Mouse (Mus musculus): ENCODE measurements around the gene Gm20219. TPM values are rescaled to one million over a fixed set of nuclear protein-coding genes. Genes with fewer than 3 reads are reported as not detected.

Gm20219 gene
- polyA plus RNA-seq, 1 experiment, result 2.6 TPM

DNA sequence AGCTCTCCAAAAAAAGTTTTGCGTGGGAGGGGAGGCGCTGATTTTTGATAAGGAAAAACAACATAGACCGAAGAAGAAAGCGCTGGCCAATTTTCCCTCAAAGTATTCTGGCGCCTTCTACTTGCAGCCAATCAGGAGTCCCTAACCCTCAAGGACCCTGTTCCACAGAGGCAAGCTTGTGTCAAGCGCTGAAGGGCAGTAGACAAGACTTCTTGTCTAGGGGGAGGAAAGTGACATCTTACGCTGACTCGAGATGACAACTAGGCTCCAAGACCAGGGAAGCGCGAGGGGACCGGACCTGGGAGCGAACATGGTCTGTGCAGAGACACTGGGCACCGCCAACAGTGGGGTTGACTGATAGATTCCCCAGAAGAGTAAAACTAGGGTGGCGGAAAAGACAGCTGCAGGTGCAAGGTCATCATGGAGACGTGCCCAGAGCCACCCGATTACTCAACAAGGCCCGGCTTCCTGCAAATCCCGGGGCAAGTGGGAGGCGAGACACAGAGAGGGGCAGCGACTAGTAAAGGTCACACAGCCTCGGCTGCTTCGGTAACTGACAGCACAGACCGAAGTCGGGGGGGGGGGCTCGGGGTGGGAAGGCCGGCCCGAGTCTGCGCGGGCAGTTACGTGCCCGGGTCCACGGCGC lies 29.5 kb upstream of the Gm20219 start:
- Histone ChIP-seq H3K9me3 (no peaks in the 10 kb centered on the region), H3K36me3 (replicated peaks; ENCODE audit: low read length) (peaks cover 74% of the 10 kb centered on the region), H3K4me1 (peaks cover 74% of the 10 kb centered on the region), H3K27me3 (replicated peaks) (no peaks in the 10 kb centered on the region), H3K4me3 (replicated peaks) (peak overlapping the region; percentile 99)
- TF ChIP-seq FLI1 (IDR thresholded peaks at IDR 0.05; ENCODE audit: low read length), result no peak
- no peak for TF ChIP-seq GATA1 (IDR thresholded peaks at IDR 0.05; ENCODE audit: borderline replicate concordance, low read length)

DNA sequence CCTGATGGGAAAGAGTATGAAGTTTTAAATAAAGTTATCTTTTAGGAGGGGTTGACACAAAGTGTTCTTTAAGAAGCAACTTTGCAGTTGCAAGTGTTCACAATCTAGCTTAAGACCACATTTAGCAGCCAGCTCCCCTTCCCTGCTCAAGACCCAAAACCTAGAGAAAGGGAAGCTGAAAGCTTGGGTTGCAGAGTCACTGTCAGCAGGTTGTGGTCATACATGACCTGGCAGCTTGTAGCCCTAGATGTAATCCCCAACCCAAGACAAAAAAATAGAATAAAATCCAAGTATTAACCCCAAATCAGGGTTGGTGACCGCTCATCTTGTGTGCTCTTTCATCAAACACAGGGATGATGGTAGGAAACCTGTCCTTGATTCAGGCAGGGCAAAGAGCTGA lies 28.9 kb upstream of the Gm20219 start:
- H3K4me3 ChIP-seq (replicated peaks), result peak overlapping the region; percentile 99
- no peaks in the 10 kb centered on the region for H3K27me3 ChIP-seq (replicated peaks)
- no peaks in the 10 kb centered on the region for H3K9me3 ChIP-seq
- H3K36me3 ChIP-seq (replicated peaks; ENCODE audit: low read length), result peaks cover 74% of the 10 kb centered on the region
- TF ChIP-seq GATA1 (IDR thresholded peaks at IDR 0.05; ENCODE audit: borderline replicate concordance, low read length) (no peak), FLI1 (IDR thresholded peaks at IDR 0.05; ENCODE audit: low read length) (no peak)
- peaks cover 72% of the 10 kb centered on the region for H3K4me1 ChIP-seq

DNA sequence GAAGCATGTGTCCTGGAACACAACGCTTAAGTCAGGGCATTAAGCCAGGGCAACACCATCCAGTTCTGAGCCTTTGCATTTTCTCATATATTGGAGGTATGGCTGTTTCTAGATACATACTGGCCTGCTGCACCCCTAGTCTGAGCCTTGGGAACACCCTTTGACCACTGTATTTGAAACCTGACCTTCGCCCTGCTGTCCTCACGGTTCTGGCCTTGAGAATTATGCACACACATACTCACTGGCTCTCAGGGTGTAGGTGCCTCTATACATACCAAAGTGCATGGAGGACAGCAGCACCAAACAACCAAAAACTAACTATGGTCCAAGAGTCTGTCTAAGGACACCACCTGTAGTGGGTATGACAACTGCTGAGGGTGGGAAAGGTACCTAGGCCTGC lies 18.8 kb upstream of the Gm20219 start:
- H3K36me3 ChIP-seq (replicated peaks; ENCODE audit: low read length), result peaks cover 96% of the 10 kb centered on the region
- H3K4me1 ChIP-seq, result peaks cover 60% of the 10 kb centered on the region
- TF ChIP-seq FLI1 (IDR thresholded peaks at IDR 0.05; ENCODE audit: low read length), result no peak
- TF ChIP-seq GATA1 (IDR thresholded peaks at IDR 0.05; ENCODE audit: borderline replicate concordance, low read length), result no peak
- no peak overlapping the region for H3K4me3 ChIP-seq (replicated peaks)
- no peaks in the 10 kb centered on the region for H3K9me3 ChIP-seq
- H3K27me3 ChIP-seq (replicated peaks), result no peaks in the 10 kb centered on the region

DNA sequence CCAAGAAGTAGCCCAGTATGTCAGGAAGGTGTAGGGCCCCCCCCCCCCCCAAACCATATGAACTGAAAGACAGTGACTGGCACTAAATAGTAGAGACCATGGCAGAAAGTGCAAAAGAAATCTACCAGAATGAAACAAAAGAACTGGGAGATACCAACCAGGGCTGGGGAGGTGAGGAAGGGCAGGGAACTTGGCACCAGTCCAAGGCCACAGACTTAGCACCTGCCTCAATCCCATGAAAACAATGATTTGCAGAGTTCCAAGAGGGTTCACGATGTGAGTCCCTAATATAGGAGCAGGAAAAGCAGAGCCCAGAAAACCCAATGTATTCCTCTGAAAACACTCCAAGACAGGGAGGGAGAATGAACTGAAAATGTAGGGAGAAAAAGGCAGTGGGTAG lies 18.0 kb upstream of the Gm20219 start:
- Histone ChIP-seq H3K36me3 (replicated peaks; ENCODE audit: low read length) (peaks cover 96% of the 10 kb centered on the region), H3K4me1 (peaks cover 60% of the 10 kb centered on the region), H3K9me3 (no peaks in the 10 kb centered on the region), H3K27me3 (replicated peaks) (no peaks in the 10 kb centered on the region), H3K4me3 (replicated peaks) (no peak overlapping the region)
- TF ChIP-seq GATA1 (IDR thresholded peaks at IDR 0.05; ENCODE audit: borderline replicate concordance, low read length) (no peak), FLI1 (IDR thresholded peaks at IDR 0.05; ENCODE audit: low read length) (no peak)

DNA sequence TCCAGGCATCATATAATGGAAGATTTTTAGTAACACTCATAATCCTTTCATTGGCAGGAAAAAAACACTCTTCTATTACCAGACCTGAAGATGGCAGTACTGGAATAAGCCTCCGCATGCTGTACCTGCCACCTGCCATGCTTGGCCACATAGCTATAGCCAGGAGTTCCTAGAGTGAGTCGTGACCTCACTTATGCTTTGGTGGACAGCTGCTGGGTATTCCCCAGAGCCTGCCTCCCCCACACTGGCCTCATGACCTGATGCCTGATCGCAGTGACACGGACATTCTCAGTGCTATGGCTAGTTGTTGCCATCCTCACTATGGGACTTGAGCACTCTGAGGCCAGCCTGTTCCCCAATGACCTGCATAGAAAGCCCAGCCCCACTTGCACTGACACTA lies 16.1 kb upstream of the Gm20219 start:
- Histone ChIP-seq H3K36me3 (replicated peaks; ENCODE audit: low read length) (peaks cover 99% of the 10 kb centered on the region), H3K27me3 (replicated peaks) (no peaks in the 10 kb centered on the region), H3K9me3 (no peaks in the 10 kb centered on the region), H3K4me1 (peaks cover 65% of the 10 kb centered on the region), H3K4me3 (replicated peaks) (no peak overlapping the region)
- TF ChIP-seq GATA1 (IDR thresholded peaks at IDR 0.05; ENCODE audit: borderline replicate concordance, low read length) (no peak), FLI1 (IDR thresholded peaks at IDR 0.05; ENCODE audit: low read length) (no peak)

DNA sequence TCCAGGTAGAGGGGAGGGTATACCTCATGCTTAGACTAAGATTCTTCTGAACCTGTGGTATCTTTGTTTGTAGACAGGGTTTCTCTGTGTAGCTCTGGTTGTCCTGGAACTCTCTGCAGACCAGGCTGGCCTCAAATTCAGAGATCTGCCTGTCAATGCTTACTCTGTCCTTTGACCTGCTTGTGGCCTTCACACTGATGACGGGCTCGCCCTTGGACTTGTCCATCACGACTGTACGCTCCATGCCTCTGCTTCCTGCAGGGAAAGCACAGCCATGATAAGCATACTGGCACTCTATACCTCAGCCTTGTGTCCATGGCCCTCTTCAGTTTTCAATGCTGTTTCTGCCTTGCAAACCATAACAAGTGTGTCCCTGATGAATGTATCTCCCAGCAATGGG lies 13.2 kb upstream of the Gm20219 start:
- peaks cover 100% of the 10 kb centered on the region for H3K36me3 ChIP-seq (replicated peaks; ENCODE audit: low read length)

DNA sequence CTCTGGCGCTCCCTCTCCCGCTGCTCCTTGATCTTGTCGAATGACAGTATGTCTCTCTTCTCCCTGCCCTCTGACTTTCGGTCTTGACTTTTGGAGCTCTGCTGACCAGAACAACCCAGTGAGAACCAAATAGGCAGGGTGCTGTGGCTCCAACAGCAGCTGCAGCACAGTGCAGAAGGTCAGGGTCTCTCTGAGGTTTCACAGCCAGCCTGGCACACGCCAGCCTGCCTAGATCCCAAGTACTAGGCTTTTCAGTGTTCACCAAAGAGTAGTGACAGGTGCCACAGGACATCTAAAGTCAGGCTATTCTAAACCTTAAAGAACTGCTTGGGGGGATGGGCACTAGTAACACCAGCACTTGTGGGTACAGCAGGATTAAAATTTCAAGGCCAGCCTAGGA lies 12.7 kb upstream of the Gm20219 start:
- Histone ChIP-seq H3K36me3 (replicated peaks; ENCODE audit: low read length) (peaks cover 100% of the 10 kb centered on the region), H3K27me3 (replicated peaks) (no peaks in the 10 kb centered on the region), H3K9me3 (no peaks in the 10 kb centered on the region), H3K4me1 (peaks cover 68% of the 10 kb centered on the region), H3K4me3 (replicated peaks) (no peak overlapping the region)
- TF ChIP-seq FLI1 (IDR thresholded peaks at IDR 0.05; ENCODE audit: low read length) (no peak), GATA1 (IDR thresholded peaks at IDR 0.05; ENCODE audit: borderline replicate concordance, low read length) (no peak)

More for the DNA sequence above, 13.2 kb upstream of the Gm20219 start:
- H3K27me3 ChIP-seq (replicated peaks), result no peaks in the 10 kb centered on the region
- H3K4me1 ChIP-seq, result peaks cover 64% of the 10 kb centered on the region
- H3K4me3 ChIP-seq (replicated peaks), result no peak overlapping the region
- H3K9me3 ChIP-seq, result no peaks in the 10 kb centered on the region
- no peak for TF ChIP-seq GATA1 (IDR thresholded peaks at IDR 0.05; ENCODE audit: borderline replicate concordance, low read length)

DNA sequence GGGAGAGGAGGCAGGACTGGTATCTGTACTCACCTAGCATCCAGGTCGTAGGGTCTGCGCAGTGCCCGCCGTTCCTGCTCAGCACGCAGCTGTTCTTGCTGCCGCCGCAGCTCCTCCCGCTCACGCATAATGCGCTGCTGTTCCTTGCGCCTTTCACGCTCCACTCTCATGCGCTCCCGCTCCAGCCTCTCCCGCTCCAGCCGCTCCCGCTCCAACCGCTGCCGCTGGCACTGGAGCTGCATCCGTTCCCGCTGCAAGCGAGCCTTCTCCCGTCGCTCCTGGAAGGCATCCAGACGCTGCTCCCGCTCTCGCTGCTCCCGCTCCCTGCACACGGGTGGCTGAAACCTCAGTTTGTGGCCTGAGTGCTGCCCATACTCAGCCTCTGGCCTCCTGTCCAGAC lies 12.1 kb upstream of the Gm20219 start:
- Histone ChIP-seq H3K4me1 (peaks cover 66% of the 10 kb centered on the region), H3K9me3 (no peaks in the 10 kb centered on the region), H3K4me3 (replicated peaks) (no peak overlapping the region), H3K27me3 (replicated peaks) (no peaks in the 10 kb centered on the region), H3K36me3 (replicated peaks; ENCODE audit: low read length) (peaks cover 100% of the 10 kb centered on the region)
- TF ChIP-seq GATA1 (IDR thresholded peaks at IDR 0.05; ENCODE audit: borderline replicate concordance, low read length), result no peak
- TF ChIP-seq FLI1 (IDR thresholded peaks at IDR 0.05; ENCODE audit: low read length), result no peak

DNA sequence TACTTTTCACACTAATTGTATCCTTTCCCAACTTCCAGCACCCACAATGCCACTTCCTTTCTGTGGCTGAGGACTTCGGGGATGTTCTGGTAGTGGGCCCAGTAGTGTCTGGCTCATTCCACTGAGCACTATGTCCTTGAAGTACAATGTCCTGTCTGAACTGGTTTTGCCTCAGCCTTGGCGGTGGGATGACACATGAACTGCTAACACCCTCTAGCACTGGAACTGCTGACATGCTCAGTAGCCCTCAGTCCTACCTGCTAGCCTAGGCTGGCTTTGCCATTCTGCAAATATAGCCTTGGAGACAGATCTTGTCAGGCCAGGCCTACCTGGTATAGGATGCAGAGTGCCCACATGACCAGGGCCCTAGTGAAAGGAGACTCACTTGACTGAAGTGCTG lies 7.7 kb upstream of the Gm20219 start:
- Histone ChIP-seq H3K27me3 (replicated peaks) (no peaks in the 10 kb centered on the region), H3K4me1 (peaks cover 41% of the 10 kb centered on the region), H3K36me3 (replicated peaks; ENCODE audit: low read length) (peaks cover 76% of the 10 kb centered on the region), H3K9me3 (no peaks in the 10 kb centered on the region), H3K4me3 (replicated peaks) (no peak overlapping the region)
- no peak for TF ChIP-seq GATA1 (IDR thresholded peaks at IDR 0.05; ENCODE audit: borderline replicate concordance, low read length)
- no peak for TF ChIP-seq FLI1 (IDR thresholded peaks at IDR 0.05; ENCODE audit: low read length)

DNA sequence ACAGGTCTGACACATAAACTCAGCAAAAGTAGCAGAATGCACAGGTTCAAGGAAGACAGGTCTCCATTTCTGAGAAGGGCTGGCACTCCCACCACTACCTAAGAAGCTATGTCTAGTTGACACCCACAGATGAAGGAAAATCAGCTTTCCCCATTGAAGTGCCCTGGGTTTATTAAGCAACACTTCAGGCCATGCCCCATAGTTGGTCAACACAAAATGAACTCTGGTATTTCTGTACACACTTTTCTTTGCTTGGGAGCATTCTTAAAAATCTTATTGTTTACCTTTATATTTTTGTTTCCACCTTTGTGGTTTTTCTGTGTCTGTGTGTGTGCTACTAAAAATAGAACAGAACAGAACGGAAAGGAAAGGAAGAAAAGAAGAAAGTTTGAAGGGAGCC lies 5.9 kb upstream of the Gm20219 start:
- Histone ChIP-seq H3K36me3 (replicated peaks; ENCODE audit: low read length) (peaks cover 61% of the 10 kb centered on the region), H3K27me3 (replicated peaks) (no peaks in the 10 kb centered on the region), H3K4me1 (peaks cover 32% of the 10 kb centered on the region), H3K4me3 (replicated peaks) (no peak overlapping the region), H3K9me3 (no peaks in the 10 kb centered on the region)
- TF ChIP-seq FLI1 (IDR thresholded peaks at IDR 0.05; ENCODE audit: low read length), result no peak
- TF ChIP-seq GATA1 (IDR thresholded peaks at IDR 0.05; ENCODE audit: borderline replicate concordance, low read length), result no peak

DNA sequence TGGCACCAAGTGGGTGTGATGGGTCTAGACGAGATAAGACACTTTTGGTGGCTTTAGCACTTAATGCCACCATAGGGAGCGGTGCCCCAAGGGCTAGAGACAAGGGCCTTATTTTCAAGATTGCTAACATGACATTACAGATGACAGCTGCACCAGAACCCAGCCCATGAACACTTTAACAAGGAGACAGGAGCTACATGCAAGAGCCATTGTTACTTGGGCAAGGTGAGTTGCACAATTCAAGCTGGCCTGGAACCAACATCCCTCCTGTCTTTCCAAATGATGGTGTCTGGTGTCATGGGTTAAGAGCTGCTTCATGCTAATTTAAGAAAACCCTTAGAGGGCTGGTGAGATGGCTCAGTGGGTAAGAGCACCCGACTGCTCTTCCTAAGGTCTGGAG lies 5.2 kb upstream of the Gm20219 start:
- no peaks in the 10 kb centered on the region for H3K9me3 ChIP-seq
- peaks cover 53% of the 10 kb centered on the region for H3K36me3 ChIP-seq (replicated peaks; ENCODE audit: low read length)
- H3K4me1 ChIP-seq, result peaks cover 33% of the 10 kb centered on the region
- no peak overlapping the region for H3K4me3 ChIP-seq (replicated peaks)
- TF ChIP-seq FLI1 (IDR thresholded peaks at IDR 0.05; ENCODE audit: low read length), result no peak
- no peak for TF ChIP-seq GATA1 (IDR thresholded peaks at IDR 0.05; ENCODE audit: borderline replicate concordance, low read length)
- peaks cover 4% of the 10 kb centered on the region for H3K27me3 ChIP-seq (replicated peaks)

Data from megakaryocyte, embryonic 14.5 days (primary cell).